Mouse (Mus musculus): ENCODE results near the gene Sstr3. TPM values are rescaled to one million over a fixed set of nuclear protein-coding genes. Genes with fewer than 3 reads are reported as not detected.

Sstr3 gene
- polyA plus RNA-seq, 1 experiment, result 0.11 TPM

DNA sequence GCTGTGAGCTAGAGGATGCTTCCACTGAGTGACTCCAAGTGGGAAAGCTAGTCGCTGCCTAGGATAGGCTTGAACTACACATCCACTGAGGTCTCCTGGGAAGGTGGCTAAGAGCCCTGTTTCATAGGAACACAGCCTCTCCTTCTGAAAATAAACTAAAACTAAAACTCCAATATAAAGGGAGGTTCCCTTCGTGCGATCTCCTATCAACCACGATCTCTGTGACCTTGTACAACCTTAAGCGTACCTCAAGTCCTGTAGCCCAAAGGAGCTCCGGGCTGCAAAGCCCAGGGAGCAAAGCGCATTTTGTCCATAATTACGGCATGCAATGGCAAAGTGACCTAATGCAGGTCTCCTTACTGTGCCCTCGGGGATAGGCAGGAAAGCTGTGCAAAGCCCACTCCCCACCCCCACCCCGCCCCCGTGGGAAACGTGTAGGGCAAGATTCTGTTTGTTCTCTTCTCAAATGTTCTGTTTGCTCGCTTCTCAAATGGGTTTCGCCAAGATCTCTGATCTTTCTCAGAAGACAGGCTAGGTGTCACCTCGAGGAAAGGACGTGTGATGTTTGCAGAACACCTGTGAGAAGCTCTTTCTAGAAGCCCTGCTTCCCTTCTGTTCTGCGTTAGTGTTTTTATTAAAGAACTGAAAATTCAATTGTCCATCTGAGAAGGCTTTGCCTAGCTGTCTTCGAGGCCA lies 41.9 kb downstream of the Sstr3 start:
- no peak for DNase-seq (ENCODE audit: low spot score)

DNA sequence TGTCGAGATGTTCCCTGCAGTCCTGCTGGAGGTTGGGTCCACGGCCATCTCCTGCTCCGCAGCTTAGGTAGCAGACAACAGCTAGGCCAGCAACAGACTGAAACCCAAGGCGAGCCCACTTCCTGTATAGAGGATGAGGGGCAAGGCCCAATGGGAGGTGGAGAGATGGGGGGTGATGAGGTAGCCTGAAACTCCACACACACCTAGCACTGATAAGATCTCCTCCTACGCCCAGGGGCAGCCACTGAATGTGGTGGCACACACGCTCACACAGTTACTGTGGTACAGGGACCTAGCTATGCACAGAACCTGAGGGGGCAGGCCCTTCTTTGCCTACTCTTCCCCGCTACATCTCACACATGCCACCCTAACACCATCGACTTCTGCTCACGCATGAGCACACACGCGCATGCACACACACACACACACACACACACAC lies 49.5 kb downstream of the Sstr3 start, which contains the start of gene Il2rb:
Il2rb (minus strand) TSS at position 304 of the 439 bp plus-strand sequence.
- DNase-seq (ENCODE audit: low spot score), result no peak

DNA sequence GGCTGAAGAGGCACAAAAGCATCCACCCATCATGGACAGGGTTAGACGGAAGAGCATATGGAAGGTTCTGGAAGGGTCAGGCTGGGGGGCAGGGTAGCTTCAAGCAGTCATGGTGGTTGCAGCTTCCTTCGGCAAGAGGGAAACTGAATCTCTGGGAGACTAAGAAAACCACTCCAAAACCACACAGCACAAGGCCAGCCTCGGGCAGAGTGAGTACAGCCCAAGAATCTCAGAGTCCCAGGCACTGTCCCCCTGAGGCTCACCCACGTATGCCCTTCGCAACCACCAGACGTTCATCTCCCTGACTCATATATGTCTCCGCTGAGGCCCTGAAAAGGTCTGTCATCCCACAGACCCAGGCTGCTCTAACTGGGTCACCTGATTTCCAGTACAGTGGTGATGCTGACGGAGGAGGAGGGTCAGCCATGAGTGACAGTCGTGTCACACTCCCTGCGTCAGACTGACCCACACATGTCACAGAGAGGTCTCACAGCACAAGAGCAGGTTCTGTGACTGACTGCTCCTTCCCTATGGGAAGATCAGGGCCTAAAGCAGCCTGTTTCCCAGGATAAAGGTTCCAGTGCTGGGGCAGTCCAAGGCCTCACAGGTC lies 51.0 kb downstream of the Sstr3 start:
- no peak for DNase-seq (ENCODE audit: low spot score)

- DNase-seq (ENCODE audit: low spot score), result no peak
Measured at GRCm38 (mm10) chr15:78491301-78491700, 53.2 kb downstream of the Sstr3 start.

DNA sequence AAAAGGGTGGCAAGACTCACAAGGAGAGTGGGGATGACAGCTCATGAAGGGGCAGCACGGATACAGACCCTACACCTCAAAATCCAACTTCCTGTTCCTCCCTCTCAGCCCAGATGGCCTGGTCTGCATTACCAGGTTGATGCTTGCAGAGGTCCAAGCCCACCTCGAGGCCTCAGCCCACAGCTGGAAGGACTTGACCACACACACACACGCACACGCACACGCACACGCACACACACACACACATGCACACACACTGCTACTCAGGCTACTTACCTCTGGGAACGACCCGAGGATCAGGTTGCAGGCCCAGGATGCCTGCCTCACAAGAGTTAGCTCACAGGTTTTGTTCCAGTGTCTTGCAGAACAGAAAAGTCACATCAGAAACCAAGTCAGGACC lies 54.6 kb downstream of the Sstr3 start:
- DNase-seq (ENCODE audit: low spot score), result no peak

- DNase-seq (ENCODE audit: low spot score), result no peak
Measured at GRCm38 (mm10) chr15:78489248-78489647, 55.2 kb downstream of the Sstr3 start.

DNA sequence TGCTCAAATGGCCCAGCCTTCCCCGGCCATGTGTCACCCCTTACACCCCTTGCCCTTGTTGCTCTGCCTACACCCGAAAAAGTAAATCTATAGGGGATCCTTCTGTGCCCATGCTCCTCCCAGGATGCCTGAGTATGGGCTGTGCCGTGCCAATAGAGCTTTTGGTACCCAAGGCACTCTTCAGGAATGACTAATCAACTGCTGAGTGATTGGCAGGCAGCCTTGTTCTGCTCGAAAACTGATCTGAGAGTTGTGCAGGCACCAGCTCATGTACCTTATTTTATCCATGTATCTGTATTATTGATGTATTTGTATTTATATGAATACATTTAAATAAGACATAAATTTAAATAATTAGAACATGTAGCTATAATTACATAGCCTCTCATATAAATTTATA lies 57.4 kb downstream of the Sstr3 start:
- DNase-seq (ENCODE audit: low spot score), result no peak

Other genes starting within 250 kb of the Sstr3 start
- 6.5 and 7.3 TPM in 2 replicates for gene Csf2rb2, start 239.0 kb downstream of the Sstr3 start, polyA plus RNA-seq (2012; rRNA removed)
- 5.9 and 6.8 TPM in 2 replicates for gene Csf2rb, start 218.9 kb downstream of the Sstr3 start, polyA plus RNA-seq (2012; rRNA removed)
- 0.07 TPM in 1 of 2 replicates, not detected in the other for gene Tex33, start 148.8 kb downstream of the Sstr3 start, polyA plus RNA-seq (2012; rRNA removed)
- 31.3 and 37.1 TPM in 2 replicates for gene Tst, start 138.8 kb downstream of the Sstr3 start, polyA plus RNA-seq (2012; rRNA removed)
- 80.2 and 82.5 TPM in 2 replicates for gene Mpst, start 138.3 kb downstream of the Sstr3 start, polyA plus RNA-seq (2012; rRNA removed)
- 121 and 128 TPM in 2 replicates for gene Kctd17, start 116.1 kb downstream of the Sstr3 start, polyA plus RNA-seq (2012; rRNA removed)
- gene Tmprss6, start 76.1 kb downstream of the Sstr3 start, polyA plus RNA-seq (2012; rRNA removed), result 0.56 and 0.91 TPM in 2 replicates
- 3.6 and 3.8 TPM in 2 replicates for gene Il2rb, start 49.4 kb downstream of the Sstr3 start, polyA plus RNA-seq (2012; rRNA removed)
- 29.8 and 36.9 TPM in 2 replicates for gene C1qtnf6, start 13.3 kb downstream of the Sstr3 start, polyA plus RNA-seq (2012; rRNA removed)
- gene Rac2, start 28.1 kb upstream of the Sstr3 start, polyA plus RNA-seq (2012; rRNA removed), result 13.8 and 15.0 TPM in 2 replicates
- 17.5 and 18.3 TPM in 2 replicates for gene Cyth4, start 52.4 kb upstream of the Sstr3 start, polyA plus RNA-seq (2012; rRNA removed)
- 0.03 and 0.04 TPM in 2 replicates for gene Elfn2, start 174.1 kb upstream of the Sstr3 start, polyA plus RNA-seq (2012; rRNA removed)
- 8.0 and 9.2 TPM in 2 replicates for gene Mfng, start 228.8 kb upstream of the Sstr3 start, polyA plus RNA-seq (2012; rRNA removed)

All from urinary bladder, adult 2 months (tissue).